Mouse (Mus musculus): ENCODE measurements around the gene Gzmk.
A peak's percentile ranks its signal among the peaks of the same experiment; 100 is the strongest.

The Gzmk gene

GRCm38 (mm10) chr13:113202184-113202583, 23.5 kb downstream of the Gzmk start:
- DNase-seq = no peak

GRCm38 (mm10) chr13:113201631-113202030, 24.1 kb downstream of the Gzmk start:
- no peak for DNase-seq

GRCm38 (mm10) chr13:113200726-113201125, 25.0 kb downstream of the Gzmk start:
- DNase-seq = no peak

GRCm38 (mm10) chr13:113199331-113199730, 26.4 kb downstream of the Gzmk start:
- DNase-seq = no peak

GRCm38 (mm10) chr13:113197872-113198502, 27.7 kb downstream of the Gzmk start:
- no peak for DNase-seq

- no peak for DNase-seq
These were observed 28.7 kb downstream of the Gzmk start for GRCm38 (mm10) chr13:113196808-113197674.

- DNase-seq = no peak
These were observed 42.0 kb downstream of the Gzmk start for GRCm38 (mm10) chr13:113183720-113184119.

- no peak for DNase-seq
These were observed 42.4 kb downstream of the Gzmk start for GRCm38 (mm10) chr13:113183310-113183709.

- peak; percentile 5 for DNase-seq
These were observed 51.5 kb downstream of the Gzmk start for GRCm38 (mm10) chr13:113174162-113174561.

GRCm38 (mm10) chr13:113170256-113170655, 55.5 kb downstream of the Gzmk start:
- DNase-seq = no peak

- no peak for DNase-seq
These were observed 57.6 kb downstream of the Gzmk start for GRCm38 (mm10) chr13:113168018-113168534.

GRCm38 (mm10) chr13:113164252-113165005, 61.3 kb downstream of the Gzmk start:
- no peak for DNase-seq

GRCm38 (mm10) chr13:113151556-113151955, 74.2 kb downstream of the Gzmk start:
- no peak for DNase-seq

- no peak for DNase-seq
These were observed 86.1 kb downstream of the Gzmk start for GRCm38 (mm10) chr13:113139597-113139996.

- peak; percentile 9 for DNase-seq
These were observed 95.7 kb downstream of the Gzmk start for GRCm38 (mm10) chr13:113129974-113130373.
